Mouse (Mus musculus) adrenal gland, adult 2 months (tissue): ENCODE data around the gene Smc5. TPM values are rescaled to one million over a fixed set of nuclear protein-coding genes. Genes with fewer than 3 reads are reported as not detected.

Experiments used
- DNase-seq: peaks from one replicate; pipeline ENCODE4 v3.0.0; 2021
- long read RNA-seq: library from polyadenylated mRNA; stranded (forward); transcript quantifications from one replicate; pipeline ENCODE4 v2.0.0, GENCODE M21; 2021
- polyA plus RNA-seq: library from polyadenylated mRNA; depleted of rRNA; stranded (reverse); fragments of >200 nt; gene quantifications from 2 replicates; pipeline ENCODE4 v1.2.3, GENCODE M21; 2012; rRNA removed
- total RNA-seq, 2 experiments: library from RNA; stranded (reverse); gene quantifications; 2 replicates each; pipeline ENCODE4 v1.2.3; 2021

The Smc5 gene
- 10 to 100 TPM; 20.9 to 21.5 TPM for total RNA-seq
- polyA plus RNA-seq, result 1.6 and 1.8 TPM in 2 replicates
- long read RNA-seq, full-length matches to known transcripts, result 1 of 4 reads
- long read RNA-seq, partial matches to known transcripts, result 0 of 4 reads
- long read RNA-seq, other reads (novel, unspliced or antisense), result 3 of 4 reads

DNA sequence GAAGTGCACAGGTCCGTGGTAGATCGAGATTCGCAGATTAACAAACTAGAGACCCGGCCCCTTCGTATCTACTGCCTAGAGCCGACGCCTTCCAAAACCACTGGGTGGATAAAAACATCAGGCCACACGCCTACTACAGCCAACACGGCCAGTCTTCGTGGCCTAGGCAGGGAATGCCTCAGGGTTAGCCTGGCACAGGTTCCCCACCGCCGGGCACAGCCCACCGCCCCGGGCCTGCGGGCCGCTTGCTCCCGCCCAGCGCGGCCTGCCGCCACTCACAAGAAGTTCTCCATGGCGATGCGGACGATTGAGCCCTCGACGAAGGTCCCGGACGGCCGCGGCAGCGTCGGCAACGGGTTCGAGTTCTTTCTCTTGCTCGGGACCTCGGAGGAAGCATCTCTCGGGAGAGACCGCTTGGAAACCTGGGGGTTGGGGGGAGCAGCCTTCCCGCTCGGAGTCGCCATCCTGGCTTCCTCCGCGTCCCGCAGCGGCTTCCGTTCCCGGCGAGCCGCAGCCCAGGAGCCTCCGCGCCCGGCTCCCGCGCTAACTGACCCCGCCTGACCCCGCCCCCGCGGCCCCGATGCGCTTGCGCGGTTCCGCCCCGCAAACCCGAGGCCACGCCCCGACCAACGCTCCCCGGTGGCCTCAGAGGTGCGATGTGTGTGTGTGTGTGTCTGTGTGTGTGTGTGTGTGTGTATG is at the start of gene Smc5:
Gene Smc5, minus strand, starts transcription at position 543 of the 699 bp plus-strand sequence.
- DNase-seq, result peak; percentile 96

DNA sequence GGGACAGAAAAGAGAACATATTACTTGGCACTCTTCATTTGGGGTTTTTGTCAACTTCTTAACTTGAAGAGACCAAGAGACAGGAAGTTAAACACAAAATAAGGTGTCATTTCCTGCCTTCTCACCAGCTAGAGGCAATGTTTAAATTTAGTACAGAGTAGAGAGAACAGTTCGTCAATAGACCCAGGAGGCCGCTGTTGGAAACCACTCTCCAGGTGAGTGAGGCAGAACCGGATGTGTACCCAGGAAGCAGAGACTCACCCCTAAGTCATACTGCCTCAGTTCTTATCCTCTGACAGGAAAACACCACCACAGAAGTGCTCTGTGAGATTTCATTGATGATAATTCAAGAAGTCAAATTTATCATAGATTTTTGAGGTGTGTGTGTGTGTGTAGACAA is 49.4 kb upstream of the Smc5 start:
- DNase-seq, result no peak

DNA sequence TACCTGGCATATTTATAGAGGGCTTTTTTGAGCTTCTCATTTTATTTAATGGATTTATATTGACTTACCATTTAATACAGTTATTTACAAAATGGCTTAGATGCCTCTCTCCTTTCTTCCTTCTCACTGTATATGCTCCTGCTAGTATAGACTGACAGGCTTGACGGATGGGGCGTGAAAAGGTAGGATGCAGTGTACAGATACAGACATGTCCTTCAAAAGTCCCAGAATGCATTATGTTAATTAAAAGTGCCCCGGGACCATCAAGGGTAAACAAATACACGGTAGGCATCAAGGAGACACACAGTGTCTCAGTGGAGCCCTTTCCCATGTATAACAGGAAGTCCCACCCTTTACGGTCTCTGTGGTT is 44.3 kb upstream of the Smc5 start:
- no peak for DNase-seq

DNA sequence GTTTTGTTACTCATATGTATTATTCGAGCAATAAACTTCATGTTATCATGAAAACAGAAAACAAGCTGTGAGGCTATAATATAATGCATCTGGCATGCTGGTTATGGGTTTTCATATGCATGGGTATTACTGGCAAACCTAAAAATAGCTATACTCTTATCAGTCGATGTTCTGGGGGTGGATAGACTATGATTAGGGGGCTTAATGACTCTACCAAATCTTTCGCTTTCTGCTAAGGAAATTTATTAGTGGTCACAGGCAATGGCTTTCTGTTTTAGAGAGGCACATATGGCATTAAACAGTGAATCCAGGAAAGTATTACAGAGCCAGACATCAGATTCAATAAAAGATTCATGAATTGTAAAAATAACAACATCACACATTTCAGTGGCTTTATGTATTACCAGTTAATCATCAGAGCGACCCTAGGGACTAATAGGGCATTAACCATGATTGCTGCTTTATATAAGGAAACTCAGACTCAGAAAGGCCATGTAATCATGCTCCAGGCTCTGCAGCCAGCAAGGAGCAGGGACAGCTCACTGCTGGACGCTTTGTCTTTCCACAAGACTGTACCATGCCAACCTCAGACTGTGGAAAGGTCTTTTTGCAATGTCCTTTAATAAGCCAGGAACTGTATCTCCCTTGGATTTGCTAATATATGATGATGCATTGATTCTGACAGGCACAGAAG is 43.7 kb upstream of the Smc5 start:
- DNase-seq, result no peak

DNA sequence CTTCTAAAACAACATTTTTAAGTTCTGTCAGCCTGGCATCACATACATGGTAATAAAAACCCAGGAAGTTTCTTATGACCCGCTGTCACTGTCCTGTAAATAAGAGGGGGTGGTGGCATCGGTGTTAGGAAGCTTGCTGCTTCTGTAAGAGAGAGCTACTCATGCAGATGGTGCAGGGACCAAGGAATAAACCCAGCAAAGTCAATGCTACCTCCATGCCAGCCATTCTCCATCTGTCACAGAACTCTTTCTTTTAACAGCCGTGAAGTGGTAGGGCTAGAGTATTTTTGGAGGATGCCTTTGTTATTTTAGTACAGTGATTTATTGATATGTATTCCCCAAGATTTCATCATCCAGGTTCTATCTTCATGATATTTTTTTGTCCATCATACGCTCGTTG is 43.2 kb upstream of the Smc5 start:
- DNase-seq, result no peak

DNA sequence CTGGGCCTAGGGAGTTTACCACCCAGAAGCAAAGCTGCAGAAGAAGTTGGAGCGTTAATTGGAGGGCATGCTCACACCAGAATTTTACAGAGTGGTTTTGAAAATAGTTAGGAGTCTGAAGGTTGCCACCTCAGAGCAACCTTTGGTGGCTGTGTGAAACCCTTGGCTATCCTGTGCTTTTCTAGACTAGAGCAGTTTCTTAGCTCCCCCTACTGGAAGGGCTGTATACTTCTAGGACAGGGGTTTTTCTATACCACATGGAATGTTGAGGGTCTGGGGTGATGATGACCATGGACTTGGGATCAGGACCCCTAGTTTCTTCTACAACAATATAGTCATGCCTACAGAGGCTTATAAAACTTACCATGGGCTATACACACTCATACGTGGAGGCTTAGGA is 36.3 kb upstream of the Smc5 start:
- no peak for DNase-seq

DNA sequence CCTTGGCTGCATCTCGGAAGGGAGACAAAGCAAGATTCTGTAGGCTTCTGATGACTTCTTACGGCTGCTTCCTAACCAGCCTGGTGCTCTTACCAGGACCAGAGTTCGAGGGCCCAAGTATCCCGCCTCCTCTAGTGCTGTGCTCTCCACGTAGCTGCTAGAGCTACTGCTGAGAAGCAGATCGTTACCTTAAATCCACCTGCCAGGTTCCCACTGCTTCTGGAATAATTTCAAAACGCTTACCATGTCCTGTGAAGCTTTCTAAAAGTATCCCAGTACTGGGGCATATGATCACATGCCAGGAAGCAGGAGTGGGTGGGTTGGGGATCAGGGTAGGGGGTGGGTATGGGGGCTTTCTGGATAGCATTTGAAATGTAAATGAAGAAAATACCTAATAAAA is 33.0 kb upstream of the Smc5 start:
- no peak for DNase-seq

DNA sequence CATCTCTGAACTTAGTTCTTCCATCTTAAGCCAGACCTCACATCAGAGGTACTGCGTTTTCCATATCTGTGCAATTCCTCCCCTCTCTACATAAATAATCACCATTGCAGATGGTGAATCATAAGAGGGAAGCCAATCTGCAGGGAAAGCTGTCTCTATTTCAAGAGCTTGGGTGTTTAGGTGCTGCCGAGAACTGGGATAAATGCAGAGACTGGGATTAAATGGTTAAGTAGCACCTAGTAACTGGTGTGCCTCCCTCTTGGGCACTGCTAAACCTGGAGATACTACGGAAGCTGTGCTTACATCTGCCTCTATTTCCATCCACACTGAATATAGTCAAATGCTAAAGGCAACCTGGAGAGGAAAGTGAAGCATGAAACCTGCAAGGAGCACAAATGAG is 26.3 kb upstream of the Smc5 start:
- DNase-seq, result no peak

DNA sequence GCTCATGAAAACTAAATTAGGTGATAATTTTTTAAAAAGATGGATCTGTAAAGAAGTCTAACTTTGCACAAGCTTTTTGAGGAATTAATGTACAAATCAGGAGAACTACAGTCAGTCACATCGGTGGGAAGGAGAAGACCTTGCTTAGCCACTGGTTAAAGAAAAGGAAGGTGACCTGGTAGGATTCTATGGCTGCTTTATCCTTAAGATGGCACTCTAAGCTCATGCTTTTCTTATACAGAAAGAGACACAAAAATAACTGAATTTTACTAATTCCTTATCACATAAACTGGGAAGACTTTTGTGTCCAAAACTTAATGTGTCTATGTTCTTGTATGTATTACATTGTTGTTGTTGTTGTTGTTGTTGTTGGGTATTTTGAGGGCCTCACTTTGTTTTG is 25.2 kb upstream of the Smc5 start:
- DNase-seq, result no peak

DNA sequence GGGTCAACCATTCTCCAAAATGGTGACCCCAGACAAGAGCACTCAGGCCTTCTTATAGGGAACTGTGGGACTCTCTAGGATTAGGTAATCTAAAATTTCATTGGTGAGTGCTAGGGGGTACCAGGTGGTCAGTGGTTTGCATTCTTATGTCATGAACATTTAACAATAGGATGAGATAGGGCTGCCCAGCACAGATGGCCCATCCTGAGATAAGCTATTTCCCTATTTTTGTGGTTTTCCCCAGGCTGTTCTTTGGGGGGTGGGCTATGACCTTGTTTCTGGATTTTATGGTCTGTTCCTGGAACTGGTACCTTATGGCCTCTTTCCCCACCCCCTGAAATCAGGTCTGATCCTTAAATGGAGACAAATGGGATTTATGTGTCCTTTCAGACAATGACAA is 23.5 kb upstream of the Smc5 start:
- no peak for DNase-seq

DNA sequence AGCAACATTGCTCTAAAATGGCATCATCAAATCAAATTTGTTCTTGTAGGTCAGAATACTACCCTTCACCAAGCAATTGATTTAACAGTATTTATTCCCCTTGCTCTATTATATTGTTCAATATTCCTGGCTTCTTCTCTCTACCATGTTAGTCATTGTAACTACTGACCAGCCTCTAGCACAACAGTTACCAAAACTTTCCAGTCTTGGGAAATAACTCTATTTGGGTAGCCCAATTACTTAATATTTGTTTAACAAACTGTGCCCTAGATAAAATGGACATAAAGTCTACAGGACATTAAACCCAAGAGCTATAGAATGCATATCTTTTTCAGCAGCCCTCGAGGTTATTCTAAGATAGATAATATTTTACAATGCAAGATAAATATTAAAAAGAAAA is 15.6 kb upstream of the Smc5 start:
- DNase-seq, result no peak

DNA sequence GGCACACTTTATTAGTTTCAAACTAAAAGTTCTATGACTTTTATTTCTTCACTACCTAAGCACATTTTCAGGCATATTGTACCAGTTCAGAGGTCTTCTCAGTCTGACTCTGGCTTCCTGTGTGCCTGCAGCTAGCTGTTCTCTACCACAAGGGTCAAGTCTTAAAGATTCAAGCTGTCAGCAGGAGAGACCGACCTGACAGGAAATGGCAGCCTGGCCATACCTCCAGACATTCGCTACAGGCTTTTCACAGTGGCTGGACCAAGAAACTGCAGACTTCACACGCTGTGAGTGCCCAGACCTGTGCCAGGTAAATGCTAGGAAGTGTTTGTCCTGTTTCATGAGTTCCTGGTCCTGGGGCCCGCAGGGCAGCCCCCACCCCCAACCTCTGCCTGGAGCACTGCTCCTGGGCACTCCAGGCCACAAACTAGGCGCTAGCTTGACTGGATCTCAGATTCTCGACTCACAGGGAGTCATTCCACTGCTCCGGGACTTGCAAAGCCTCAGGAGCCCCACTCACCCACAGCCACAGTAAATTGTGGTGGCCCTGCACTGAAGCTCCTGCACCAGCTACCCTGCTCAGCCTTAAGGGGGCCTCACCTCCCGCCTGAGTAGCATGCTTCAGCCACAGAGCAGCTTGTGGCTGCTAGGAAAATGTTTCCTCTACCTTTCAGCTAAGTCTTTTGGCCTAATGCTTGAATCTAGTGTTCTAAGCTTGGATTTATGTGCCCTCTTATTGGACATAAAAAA is 8.4 kb upstream of the Smc5 start:
- DNase-seq, result no peak

DNA sequence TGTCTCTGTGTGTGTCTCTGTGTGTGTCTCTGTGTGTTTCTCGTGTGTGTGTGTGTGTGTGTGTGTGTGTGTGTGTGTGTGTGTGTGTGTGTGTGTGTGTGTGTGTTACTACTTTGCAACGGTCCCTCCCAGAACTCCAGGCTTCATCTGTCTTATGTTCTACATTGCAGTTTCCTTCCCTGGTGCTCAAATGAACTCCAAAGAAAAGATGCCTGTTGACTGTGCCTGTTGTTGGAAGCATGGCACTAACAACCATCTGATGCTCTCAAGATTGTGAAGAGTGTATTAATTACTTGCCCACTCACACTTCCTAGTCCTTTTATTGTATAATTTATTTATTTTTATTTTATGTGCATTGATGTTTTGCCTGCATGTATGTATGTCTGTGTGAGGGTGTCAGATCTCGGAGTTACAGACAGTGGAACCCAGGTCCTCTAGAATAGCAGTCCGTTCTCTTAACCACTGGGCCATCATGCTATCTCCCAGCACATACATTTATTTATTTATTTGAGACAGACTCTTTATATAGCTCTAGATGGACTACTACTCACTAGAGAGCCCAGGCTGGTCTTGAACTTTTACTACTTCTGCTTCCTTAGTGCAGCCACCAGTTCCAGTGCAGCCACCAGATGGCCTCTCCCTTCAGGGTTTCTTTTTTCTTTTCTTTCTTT is 492 bp upstream of the Smc5 start:
- DNase-seq, result no peak

DNA sequence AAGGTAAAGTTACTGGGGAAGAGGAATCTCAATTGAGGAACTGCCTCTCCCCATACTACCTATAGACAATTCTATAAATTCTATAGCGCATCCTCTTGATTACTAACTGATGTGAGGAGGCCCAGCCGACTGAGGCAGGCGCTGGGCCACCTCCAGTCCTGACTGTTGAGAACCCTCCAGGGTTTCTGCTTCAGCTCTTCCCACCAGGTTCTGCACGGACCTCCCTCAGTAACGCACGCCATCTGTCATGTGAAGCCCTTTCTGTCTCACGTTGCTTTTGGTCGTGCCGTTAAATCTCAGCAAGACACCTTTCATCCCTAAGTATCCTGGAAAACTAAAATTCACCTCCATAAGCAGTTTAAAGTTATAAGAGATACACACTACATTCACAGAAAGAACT is 16.9 kb downstream of the Smc5 start:
- no peak for DNase-seq

DNA sequence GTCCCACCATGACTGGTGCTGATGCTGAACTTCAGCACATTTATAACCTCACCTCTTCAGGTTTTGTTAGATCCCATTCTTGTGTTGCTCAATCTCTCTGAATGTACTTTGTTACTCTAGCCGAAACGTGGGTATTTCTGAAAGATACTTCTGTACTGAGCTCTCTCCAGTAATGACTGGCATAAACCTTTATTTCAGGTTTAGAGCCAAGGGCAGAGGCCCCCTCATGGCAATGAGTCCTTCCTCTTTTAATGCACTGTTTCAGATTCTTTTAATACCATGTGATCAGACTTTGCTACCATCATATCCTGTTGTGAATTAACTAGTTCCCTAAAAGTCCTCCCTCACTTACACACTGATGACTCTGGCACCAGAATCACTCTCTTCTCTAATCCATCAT is 27.2 kb downstream of the Smc5 start:
- DNase-seq, result no peak

DNA sequence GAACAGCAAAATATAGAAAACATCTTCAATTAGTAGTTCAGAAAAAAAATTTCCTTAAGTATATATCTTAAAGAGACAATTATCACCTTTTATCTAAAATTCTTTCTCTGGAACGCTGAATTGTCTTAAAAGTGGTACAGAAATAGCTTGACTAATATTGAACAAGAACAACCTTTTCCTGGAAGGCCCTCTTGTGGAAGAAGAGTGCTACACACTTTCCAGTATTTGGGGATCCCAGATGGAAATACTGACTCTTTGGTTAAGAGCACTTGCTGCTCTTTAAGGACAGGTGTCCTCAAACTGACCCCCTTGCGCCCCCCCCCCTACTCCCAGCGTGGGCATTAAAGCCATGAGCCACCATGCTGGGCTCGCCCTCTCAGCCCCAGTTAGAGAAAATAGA is 48.6 kb downstream of the Smc5 start:
- peak; percentile 26 for DNase-seq

DNA sequence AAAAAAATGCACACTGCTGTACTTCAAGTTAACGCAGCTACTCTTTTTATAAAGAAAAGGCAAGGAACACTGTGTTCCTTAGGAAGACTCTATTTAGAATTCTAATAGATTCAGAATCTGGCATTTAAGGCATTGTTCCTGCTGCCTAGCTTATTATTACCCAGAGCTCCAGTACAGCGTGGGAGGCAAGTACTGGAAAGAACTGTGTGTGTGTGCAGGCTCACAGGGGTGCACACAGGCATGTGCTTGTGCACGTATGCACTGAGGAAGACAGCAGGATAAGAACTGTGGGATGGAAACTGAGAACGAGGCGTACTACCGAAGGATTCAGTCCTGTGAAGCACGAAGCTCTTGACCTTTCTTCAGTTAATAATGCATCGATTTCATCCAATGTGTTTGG is 59.4 kb downstream of the Smc5 start:
- no peak for DNase-seq

DNA sequence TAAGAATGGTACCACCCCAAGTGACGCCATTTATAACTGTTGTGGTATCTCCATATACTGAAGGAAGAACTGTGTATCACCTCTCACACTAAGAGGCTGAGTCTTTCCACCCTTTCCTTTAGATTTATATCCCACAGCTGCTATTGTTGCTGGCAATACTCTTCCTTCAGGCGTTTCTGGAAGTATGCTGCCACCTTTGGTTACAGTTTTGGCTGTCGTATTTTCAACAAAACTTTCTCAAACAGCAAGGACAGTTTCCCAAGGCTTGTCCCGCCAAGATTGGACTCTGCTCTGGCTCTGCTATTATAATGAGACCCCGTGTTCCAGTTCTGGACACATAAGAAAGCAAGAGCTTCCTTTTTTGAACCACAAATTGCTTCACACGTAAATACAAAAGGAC is 62.4 kb downstream of the Smc5 start:
- DNase-seq, result no peak

DNA sequence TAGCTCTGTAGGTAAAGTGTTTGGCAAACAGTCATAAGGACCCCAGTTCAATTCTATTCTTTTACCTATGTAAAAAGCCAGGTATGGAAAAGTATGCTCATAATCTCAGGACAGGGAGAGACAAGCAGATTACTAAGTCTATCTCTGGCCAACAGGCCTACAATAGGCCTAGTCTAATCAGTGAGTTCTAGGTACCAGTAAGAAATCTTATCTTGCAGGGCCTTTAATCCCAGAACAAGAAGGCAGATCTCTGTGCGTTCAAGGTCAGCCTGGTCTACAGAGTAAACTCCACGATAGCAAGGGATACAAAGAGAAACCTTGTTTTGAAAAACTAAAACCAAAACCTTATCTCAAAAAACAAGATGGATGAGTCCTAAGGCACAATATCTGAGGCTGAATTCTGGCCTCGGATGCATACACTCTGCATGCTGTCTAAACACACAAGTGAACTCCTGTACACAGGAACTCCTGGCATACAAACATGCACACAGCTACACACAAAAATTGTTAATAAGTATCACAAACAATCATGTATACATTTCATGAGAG is 70.1 kb downstream of the Smc5 start:
- DNase-seq, result no peak

DNA sequence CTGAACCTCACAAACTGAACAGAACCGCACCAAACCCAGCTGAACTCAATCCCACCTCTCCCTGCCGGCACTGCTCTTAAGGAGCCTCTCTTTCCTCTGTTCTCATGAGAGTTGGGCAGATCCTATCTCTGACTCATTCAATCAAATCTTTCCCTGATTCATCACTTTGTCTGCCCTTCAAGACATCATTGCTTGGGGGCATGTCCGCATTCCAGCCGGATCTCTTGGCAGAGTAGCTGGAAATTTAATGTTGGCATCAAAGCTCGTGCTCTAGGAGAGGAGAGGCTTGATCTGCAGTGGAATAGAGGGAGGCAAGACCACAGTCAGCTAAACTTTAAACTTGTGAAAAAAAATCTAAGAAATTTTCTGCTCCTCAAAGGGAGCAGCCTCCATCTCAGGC is 71.6 kb downstream of the Smc5 start:
- DNase-seq, result no peak

DNA sequence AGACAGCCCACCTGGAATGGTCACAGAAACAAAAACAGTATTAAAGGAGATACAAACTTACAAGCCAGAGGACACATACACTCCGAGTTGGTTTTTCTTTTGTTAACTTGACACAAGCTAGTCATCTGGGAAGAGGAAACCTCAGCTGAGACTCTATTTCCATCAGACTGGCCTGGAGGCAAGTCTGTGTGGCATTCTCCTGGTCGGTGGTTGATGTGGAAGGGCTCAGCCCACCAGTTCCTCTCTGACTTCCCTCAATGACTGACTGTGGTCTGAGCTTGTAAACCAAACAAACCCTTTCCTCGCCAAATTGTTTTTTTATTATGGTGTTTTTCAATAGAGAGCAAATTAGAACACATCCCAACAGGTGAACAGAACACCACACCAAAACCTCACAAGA is 80.6 kb downstream of the Smc5 start:
- no peak for DNase-seq

DNA sequence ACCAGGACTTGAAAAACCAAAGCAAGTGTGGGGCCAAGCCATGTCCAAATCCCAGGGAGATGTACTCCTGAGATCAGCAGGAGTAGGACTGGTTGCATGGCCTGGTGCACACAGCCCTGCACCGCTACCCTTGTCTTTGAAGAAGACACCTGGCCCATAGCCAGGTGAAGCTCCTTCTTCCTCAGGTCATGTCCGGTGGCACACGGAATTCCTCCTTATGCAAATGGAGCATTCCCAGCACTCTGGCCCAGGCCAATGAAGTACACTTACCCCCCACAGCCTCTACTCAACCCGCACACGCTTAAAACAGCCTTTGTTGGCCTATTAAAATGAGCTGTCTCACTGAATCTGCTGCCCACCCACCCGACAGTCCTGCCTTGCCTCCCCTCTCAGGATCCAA is 82.2 kb downstream of the Smc5 start:
- no peak for DNase-seq
